In genomic region chr16:9083740-9084139, GRCm38 (mm10) we compare ENCODE assay signal across 25 mouse cellular contexts.
DNase-seq lines count a peak whose midpoint lies in the region; ATAC-seq and TF ChIP-seq lines count a peak whose summit lies in the region.
"Had no signal": no experiment of that assay in that cellular context is flagged by ENCODE, and none has a peak within 500 bp of the region (broad histone marks: within the 10 kb centered on the region; RNA-seq: fewer than 3 reads in every experiment).

No protein-coding gene starts in this region.

- no peak for TF ChIP-seq CTCF in liver, embryonic 14.5 days (IDR thresholded peaks at IDR 0.05; ENCODE audit: low read depth)

- H3K9me3 ChIP-seq in liver, embryonic 14.5 days (ENCODE audit: control insufficient read depth, low read length): no peaks in the 10 kb centered on the region
- H3K9me3 ChIP-seq in liver, embryonic 11.5 days (ENCODE audit: control insufficient read depth, low read length): no peaks in the 10 kb centered on the region
- H3K9me3 ChIP-seq in intestine, embryonic 15.5 days: no peaks in the 10 kb centered on the region
- H3K9me3 ChIP-seq: embryonic facial prominence, embryonic 12.5 days; G1E; heart, embryonic 15.5 days; hindbrain, embryonic 10.5 days had no signal

- H3K9ac ChIP-seq in liver, embryonic 14.5 days (replicated peaks): no peak overlapping the region
- H3K9ac ChIP-seq in liver, embryonic 11.5 days (ENCODE audit: low read depth, low read length): no peak overlapping the region
- H3K9ac ChIP-seq in intestine, embryonic 15.5 days: no peak overlapping the region
- H3K9ac ChIP-seq: embryonic facial prominence, embryonic 12.5 days; heart, embryonic 15.5 days; hindbrain, embryonic 14.5 days had no signal

- 67% methylated on average over 2 of the region's 2 CpGs for WGBS in liver, embryonic 14.5 days (ENCODE audit: insufficient replicate concordance)
- WGBS in liver, embryonic 11.5 days: 79% methylated on average over 2 of the region's 2 CpGs
- WGBS in intestine, embryonic 15.5 days: 79% methylated on average over 2 of the region's 2 CpGs

- peak; percentile 52 for DNase-seq in heart, adult 11 months
- DNase-seq in heart, postnatal 4 days: no peak
- DNase-seq in liver, embryonic 14.5 days (ENCODE audit: low read depth in 3 of 3, low spot score in 3 of 3): no peak
- no peak for DNase-seq in liver, embryonic 11.5 days (ENCODE audit: low spot score)
- peak; percentile 13 for DNase-seq in WW6 (ENCODE audit: low read depth, low spot score)
- no peak for DNase-seq in spleen, postnatal 14 days (ENCODE audit: low spot score in 2 of 2)
- DNase-seq: adrenal gland, postnatal 10 days; B cell, adult 2 months; cerebellum, adult 11 months; cerebellum, adult 8-10 months; cerebellum, postnatal 14 days; embryo, embryonic 11 days; gastrocnemius, postnatal 10 days; heart, adult 2 months; heart, postnatal 14 days had no signal

- no peak for ATAC-seq in liver, embryonic 14.5 days (ENCODE audit: insufficient read depth)
- no peak for ATAC-seq in liver, embryonic 11.5 days (replicated peaks; ENCODE audit: low FRiP score)
- ATAC-seq in intestine, embryonic 15.5 days: no peak
- ATAC-seq: CD4-positive, CD25-positive, alpha-beta regulatory T cell, adult 4 months; forebrain, embryonic 16.5 days; intestine, embryonic 16.5 days had no signal

- peaks cover 21 to 43% of the 10 kb centered on the region in 2 experiments for H3K4me1 ChIP-seq in liver, embryonic 14.5 days (replicated peaks; ENCODE audit: control insufficient read depth in 2 of 2, insufficient read depth in 2 of 2, low read length in 1 of 2)
- H3K4me1 ChIP-seq in liver, embryonic 11.5 days (replicated peaks; ENCODE audit: control insufficient read depth, insufficient read depth, low read length): no peaks in the 10 kb centered on the region
- H3K4me1 ChIP-seq in intestine, embryonic 15.5 days (replicated peaks): no peaks in the 10 kb centered on the region
- H3K4me1 ChIP-seq: embryonic facial prominence, embryonic 12.5 days; heart, embryonic 15.5 days had no signal

- no peak for TF ChIP-seq EP300 in liver, embryonic 14.5 days (IDR thresholded peaks at IDR 0.05; ENCODE audit: low read depth)

- H3K4me3 ChIP-seq in liver, embryonic 14.5 days (ENCODE audit: insufficient read depth in 1 of 2, low read depth in 2 of 2, low read length in 2 of 2): no peak overlapping the region
- no peak overlapping the region for H3K4me3 ChIP-seq in liver, embryonic 11.5 days (ENCODE audit: low read depth, low read length)
- no peak overlapping the region for H3K4me3 ChIP-seq in intestine, embryonic 15.5 days (replicated peaks)
- H3K4me3 ChIP-seq: embryonic facial prominence, embryonic 12.5 days; heart, adult 2 months; heart, embryonic 15.5 days; hindbrain, embryonic 10.5 days had no signal

- peak overlapping the region; percentile 73 for H3K27ac ChIP-seq in liver, embryonic 14.5 days
- no peak overlapping the region; the same call in 1 of the 2 replicates for H3K27ac ChIP-seq in liver, embryonic 11.5 days (ENCODE audit: low read depth, low read length)
- H3K27ac ChIP-seq in intestine, embryonic 15.5 days: no peak overlapping the region
- H3K27ac ChIP-seq: embryonic facial prominence, embryonic 12.5 days; heart, adult 2 months; heart, embryonic 15.5 days; hindbrain, embryonic 10.5 days; hindbrain, embryonic 14.5 days had no signal

- H3K27me3 ChIP-seq in liver, embryonic 14.5 days (ENCODE audit: control insufficient read depth, insufficient read depth, low read length): no peaks in the 10 kb centered on the region
- no peaks in the 10 kb centered on the region for H3K27me3 ChIP-seq in liver, embryonic 11.5 days (replicated peaks; ENCODE audit: control insufficient read depth, insufficient read depth, low read length)
- no peaks in the 10 kb centered on the region for H3K27me3 ChIP-seq in intestine, embryonic 15.5 days (replicated peaks)
- H3K27me3 ChIP-seq: embryonic facial prominence, embryonic 12.5 days; heart, embryonic 15.5 days had no signal

- H3K4me2 ChIP-seq in liver, embryonic 14.5 days (ENCODE audit: low read depth): no peak overlapping the region
- H3K4me2 ChIP-seq in liver, embryonic 11.5 days: no peak overlapping the region
- no peak overlapping the region for H3K4me2 ChIP-seq in intestine, embryonic 15.5 days (replicated peaks)
- H3K4me2 ChIP-seq: embryonic facial prominence, embryonic 12.5 days; heart, embryonic 11.5 days; heart, embryonic 15.5 days; hindbrain, embryonic 14.5 days had no signal

- no peaks in the 10 kb centered on the region for H3K36me3 ChIP-seq in liver, embryonic 14.5 days (replicated peaks; ENCODE audit: control insufficient read depth, insufficient read depth, low read depth)
- no peaks in the 10 kb centered on the region for H3K36me3 ChIP-seq in liver, embryonic 11.5 days (ENCODE audit: control insufficient read depth, insufficient read depth, low read length)
- H3K36me3 ChIP-seq in intestine, embryonic 15.5 days: no peaks in the 10 kb centered on the region
- H3K36me3 ChIP-seq: embryonic facial prominence, embryonic 12.5 days; G1E; heart, embryonic 15.5 days; hindbrain, embryonic 10.5 days had no signal

Comparison
In these comparisons a context has a peak if more than half of its experiments do, and no peak if none do; other contexts are left out.
1. DNase-seq: peak in heart, adult 11 months (single experiment) and WW6 (single experiment); none in heart, postnatal 4 days (single experiment), liver, embryonic 14.5 days (0 of 3), liver, embryonic 11.5 days (single experiment) and spleen, postnatal 14 days (0 of 2).